Mouse (Mus musculus) CH12.LX (cell line): ENCODE measurements around the gene Ghr.
A peak's percentile ranks its signal among the peaks of the same experiment; 100 is the strongest.

Experiments used
- CTCF ChIP-seq, 2 experiments: IDR thresholded peaks in 1 of 2; conservative IDR thresholded peaks in 1 of 2; 2 replicates each; pipeline ENCODE4 v1.5.1; 2011 to 2012; ENCODE audit warnings: low read depth in 2 of 2, low read length in 2 of 2, improper control_type of control experiment in 1 of 2, inconsistent platforms in 1 of 2, mild to moderate bottlenecking in 1 of 2, moderate library complexity in 1 of 2
- E2F4 ChIP-seq: IDR thresholded peaks from 2 replicates; pipeline ENCODE4 v1.6.1; 2011; ENCODE audit warnings: low read depth, low read length, improper control_type of control experiment; ENCODE audit not compliant: insufficient replicate concordance
- EP300 ChIP-seq: IDR thresholded peaks from 2 replicates; pipeline ENCODE4 v1.6.1; 2011; ENCODE audit warnings: low read length, improper control_type of control experiment
- ETS1 ChIP-seq: conservative IDR thresholded peaks from 2 replicates; pipeline ENCODE4 v1.6.1; 2012; ENCODE audit warnings: low read depth, mild to moderate bottlenecking, inconsistent platforms, low read length, improper control_type of control experiment, moderate library complexity
- HCFC1 ChIP-seq: IDR thresholded peaks from 2 replicates; pipeline ENCODE4 v1.6.1; 2012; ENCODE audit warnings: low read depth, mild to moderate bottlenecking, inconsistent platforms, low read length, improper control_type of control experiment
- JUND ChIP-seq: conservative IDR thresholded peaks from 2 replicates; pipeline ENCODE4 v1.6.1; 2011; ENCODE audit warnings: low read depth, low read length, improper control_type of control experiment
- MAFK ChIP-seq: IDR thresholded peaks from 2 replicates; pipeline ENCODE4 v1.6.1; 2011; ENCODE audit warnings: low read length, improper control_type of control experiment; ENCODE audit not compliant: insufficient replicate concordance
- MEF2A ChIP-seq: IDR thresholded peaks from 2 replicates; pipeline ENCODE4 v1.6.1; 2014; ENCODE audit warnings: low read depth, mild to moderate bottlenecking, inconsistent platforms, low read length, improper control_type of control experiment, borderline replicate concordance
- MYC ChIP-seq: IDR thresholded peaks from 2 replicates; pipeline ENCODE4 v1.6.1; 2011; ENCODE audit warnings: low read depth, mild to moderate bottlenecking, improper control_type of control experiment, low read length
- POLR2A ChIP-seq: IDR thresholded peaks from 2 replicates; pipeline ENCODE4 v1.6.1; 2011; ENCODE audit warnings: low read depth, mild to moderate bottlenecking, improper control_type of control experiment, low read length
- RCOR1 ChIP-seq: conservative IDR thresholded peaks from 2 replicates; pipeline ENCODE4 v1.6.1; 2012; ENCODE audit warnings: low read depth, mild to moderate bottlenecking, inconsistent platforms, low read length, improper control_type of control experiment
- USF1 ChIP-seq: IDR thresholded peaks from 2 replicates; pipeline ENCODE4 v1.6.1; 2014; ENCODE audit warnings: low read depth, mild to moderate bottlenecking, inconsistent platforms, low read length, improper control_type of control experiment
- ZNF384 ChIP-seq: IDR thresholded peaks from 2 replicates; pipeline ENCODE4 v1.6.1; 2012; ENCODE audit warnings: low read depth, low read length, improper control_type of control experiment, inconsistent platforms

GRCm38 (mm10) chr15:3497946-3498580 lies 85.2 kb downstream of the Ghr start:
- TF ChIP-seq JUND = no peak
- TF ChIP-seq USF1 = no peak
- no peak for TF ChIP-seq EP300
- no peak for TF ChIP-seq HCFC1
- peak in 1 of 2 experiments; percentile 32; a peak in 2 of 4 replicates for TF ChIP-seq CTCF (conservative IDR thresholded peaks at IDR 0.05 in 1 of 2, IDR thresholded peaks at IDR 0.05 in 1 of 2; ENCODE audit: low read depth in 2 of 2, low read length in 2 of 2)
- no peak for TF ChIP-seq MEF2A
- no peak for TF ChIP-seq MYC
- no peak for TF ChIP-seq E2F4
- TF ChIP-seq RCOR1 = no peak
- no peak for TF ChIP-seq ZNF384
- TF ChIP-seq MAFK = no peak
- TF ChIP-seq POLR2A = no peak
- TF ChIP-seq ETS1 = no peak
